Mouse (Mus musculus): Measurements from ENCODE around the gene Zbtb42. TPM values are rescaled to one million over a fixed set of nuclear protein-coding genes. Genes with fewer than 3 reads are reported as not detected.
A peak's percentile ranks its signal among the peaks of the same experiment; 100 is the strongest.

Gene Zbtb42
- total RNA-seq, 1 experiment: 1.8 TPM

DNA sequence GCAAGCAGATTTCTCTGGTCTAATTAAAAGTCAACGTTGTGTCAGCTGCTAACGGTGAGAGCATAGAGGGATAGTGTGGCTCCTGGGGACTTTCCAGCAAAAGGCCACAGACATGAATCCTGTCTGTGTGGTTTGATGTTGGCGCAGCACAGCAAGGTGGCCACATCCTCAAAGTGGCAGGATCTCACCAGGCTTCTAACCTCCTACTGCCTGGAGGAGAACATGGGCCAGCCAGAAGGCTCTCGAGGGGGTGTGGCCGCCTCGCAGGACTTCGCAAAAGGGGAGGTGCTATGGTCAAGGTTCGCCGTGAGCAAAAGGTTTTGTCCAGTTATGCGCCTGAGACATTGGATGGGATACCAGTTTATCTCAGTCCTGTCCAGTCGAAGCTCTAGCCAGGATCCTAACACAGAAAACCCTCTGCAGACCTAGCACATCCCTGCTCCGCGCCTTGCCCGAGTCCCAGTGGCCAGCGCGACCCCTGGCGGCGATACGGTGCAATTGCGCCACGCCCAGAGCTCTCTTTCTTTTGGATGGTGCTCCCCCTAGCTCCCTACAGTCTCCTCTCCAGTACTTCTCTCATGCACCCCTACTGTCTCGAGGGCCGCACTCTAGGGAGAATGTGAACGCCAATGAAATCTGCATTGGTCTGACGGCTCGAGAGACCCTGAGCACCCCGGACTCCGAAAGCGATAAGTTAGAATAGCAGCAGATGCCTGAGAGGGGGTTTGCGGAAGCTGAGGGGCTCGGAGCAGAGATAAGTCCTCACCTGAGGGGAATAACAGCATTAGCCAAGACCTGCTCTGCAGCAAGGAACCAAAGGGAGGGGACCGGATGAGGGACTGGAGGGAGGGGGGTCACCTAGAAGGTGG lies 28.3 kb downstream of the Zbtb42 start:
- in situ Hi-C loops (cut with MboI; ENCODE audit: low sequenced_read_pairs in 2 of 2, unreplicated experiment in 2 of 2): no loop called here

DNA sequence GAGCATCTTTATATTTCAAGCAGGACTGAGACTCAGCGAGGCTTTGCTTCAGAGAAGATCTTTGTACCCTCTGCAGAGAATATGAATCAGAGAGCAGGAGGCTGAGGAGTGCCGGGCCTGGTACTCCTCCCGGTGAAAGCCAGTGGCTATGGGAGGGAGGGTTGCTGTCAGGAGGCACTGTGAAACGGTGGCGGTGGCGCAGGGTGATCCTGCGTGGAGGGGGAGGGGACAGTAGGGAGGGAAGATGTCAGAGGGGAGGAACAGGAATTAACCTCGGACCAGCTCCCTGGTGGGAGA lies 28.9 kb downstream of the Zbtb42 start:
- H3K36me3 ChIP-seq (ENCODE audit: control insufficient read depth, insufficient read depth, low read length, poor library complexity, severe bottlenecking): no peaks in the 10 kb centered on the region

More for the DNA sequence above, 28.3 kb downstream of the Zbtb42 start:
- no peak for TF ChIP-seq HCFC1 (IDR thresholded peaks at IDR 0.05; ENCODE audit: borderline replicate concordance, insufficient read depth, low read length)
- TF ChIP-seq ZC3H11A (IDR thresholded peaks at IDR 0.05; ENCODE audit: borderline replicate concordance, low read depth, low read length): peak; percentile 36; the same call in 1 of the 2 replicates
- H3K9me3 ChIP-seq (ENCODE audit: control insufficient read depth, insufficient read depth, low read depth, low read length): no peaks in the 10 kb centered on the region
- DNase-seq (ENCODE audit: low read depth, low spot score): peak; percentile 60
- no peak overlapping the region for H3K9ac ChIP-seq (ENCODE audit: insufficient read depth, low read depth, low read length, poor library complexity, severe bottlenecking)
- no peak overlapping the region for H3K27ac ChIP-seq (ENCODE audit: insufficient read depth, low read depth, low read length, poor library complexity, severe bottlenecking)
- peak overlapping the region in 1 of 2 experiments; percentile 11; a peak in 1 of 4 replicates for H3K4me3 ChIP-seq (ENCODE audit: insufficient read depth in 1 of 2, low read depth in 1 of 2, low read length in 2 of 2, poor library complexity in 1 of 2, severe bottlenecking in 1 of 2)
- no peaks in the 10 kb centered on the region for H3K36me3 ChIP-seq (ENCODE audit: control insufficient read depth, insufficient read depth, low read length, poor library complexity, severe bottlenecking)
- H3K4me1 ChIP-seq (ENCODE audit: control insufficient read depth in 2 of 2, insufficient read depth in 2 of 2, low read length in 2 of 2, poor library complexity in 1 of 2): peaks cover 0 to 4% of the 10 kb centered on the region in 2 experiments; a peak in 1 of 4 replicates

DNA sequence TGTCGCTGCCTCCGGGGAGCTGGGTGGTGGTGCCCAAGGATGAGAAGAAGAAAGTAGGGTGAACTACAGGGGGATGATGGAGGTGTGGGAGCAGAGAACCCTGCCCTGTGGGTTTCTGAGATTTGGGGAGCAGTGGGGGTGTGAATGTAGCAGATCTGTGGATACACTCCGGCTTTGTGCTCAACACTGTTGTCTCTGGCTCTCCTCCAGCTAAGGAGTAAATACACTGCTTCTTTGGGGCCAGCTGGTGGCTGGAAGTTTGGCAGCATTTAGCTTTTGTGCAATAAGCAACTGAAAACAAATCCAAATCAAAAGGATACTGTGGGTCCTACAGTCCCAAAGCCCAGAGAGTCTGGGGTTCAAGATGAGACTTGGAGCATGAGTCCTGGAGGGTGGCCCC lies 35.4 kb downstream of the Zbtb42 start:
- in situ Hi-C loops (cut with MboI; ENCODE audit: low sequenced_read_pairs in 2 of 2, unreplicated experiment in 2 of 2): no loop called here
- no peaks in the 10 kb centered on the region for H3K36me3 ChIP-seq (ENCODE audit: control insufficient read depth, insufficient read depth, low read length, poor library complexity, severe bottlenecking)
- H3K4me3 ChIP-seq (ENCODE audit: insufficient read depth in 1 of 2, low read depth in 1 of 2, low read length in 2 of 2, poor library complexity in 1 of 2, severe bottlenecking in 1 of 2): no peak overlapping the region
- H3K9me3 ChIP-seq (ENCODE audit: control insufficient read depth, insufficient read depth, low read depth, low read length): no peaks in the 10 kb centered on the region
- no peaks in the 10 kb centered on the region; a peak in 1 of 4 replicates for H3K4me1 ChIP-seq (ENCODE audit: control insufficient read depth in 2 of 2, insufficient read depth in 2 of 2, low read length in 2 of 2, poor library complexity in 1 of 2)
- no peak overlapping the region for H3K27ac ChIP-seq (ENCODE audit: insufficient read depth, low read depth, low read length, poor library complexity, severe bottlenecking)
- no peak overlapping the region for H3K9ac ChIP-seq (ENCODE audit: insufficient read depth, low read depth, low read length, poor library complexity, severe bottlenecking)
- no peak for DNase-seq (ENCODE audit: low read depth, low spot score)
- no peak for TF ChIP-seq ZC3H11A (IDR thresholded peaks at IDR 0.05; ENCODE audit: borderline replicate concordance, low read depth, low read length)

More for the DNA sequence above, 28.9 kb downstream of the Zbtb42 start:
- H3K27ac ChIP-seq (ENCODE audit: insufficient read depth, low read depth, low read length, poor library complexity, severe bottlenecking): no peak overlapping the region
- no peak for DNase-seq (ENCODE audit: low read depth, low spot score)
- in situ Hi-C loops (cut with MboI; ENCODE audit: low sequenced_read_pairs in 2 of 2, unreplicated experiment in 2 of 2): no loop called here
- H3K9me3 ChIP-seq (ENCODE audit: control insufficient read depth, insufficient read depth, low read depth, low read length): no peaks in the 10 kb centered on the region
- no peak overlapping the region for H3K4me3 ChIP-seq (ENCODE audit: insufficient read depth in 1 of 2, low read depth in 1 of 2, low read length in 2 of 2, poor library complexity in 1 of 2, severe bottlenecking in 1 of 2)
- TF ChIP-seq ZC3H11A (IDR thresholded peaks at IDR 0.05; ENCODE audit: borderline replicate concordance, low read depth, low read length) (no peak), MAFK (IDR thresholded peaks at IDR 0.05; ENCODE audit: insufficient read depth, low read depth, low read length) (no peak), ZNF384 (IDR thresholded peaks at IDR 0.05; ENCODE audit: low read depth, low read length) (no peak), HCFC1 (IDR thresholded peaks at IDR 0.05; ENCODE audit: borderline replicate concordance, insufficient read depth, low read length) (no peak), CHD2 (IDR thresholded peaks at IDR 0.05; ENCODE audit: low read depth, low read length) (no peak)
- H3K9ac ChIP-seq (ENCODE audit: insufficient read depth, low read depth, low read length, poor library complexity, severe bottlenecking): no peak overlapping the region
- peaks cover 0 to 4% of the 10 kb centered on the region in 2 experiments; a peak in 1 of 4 replicates for H3K4me1 ChIP-seq (ENCODE audit: control insufficient read depth in 2 of 2, insufficient read depth in 2 of 2, low read length in 2 of 2, poor library complexity in 1 of 2)

DNA sequence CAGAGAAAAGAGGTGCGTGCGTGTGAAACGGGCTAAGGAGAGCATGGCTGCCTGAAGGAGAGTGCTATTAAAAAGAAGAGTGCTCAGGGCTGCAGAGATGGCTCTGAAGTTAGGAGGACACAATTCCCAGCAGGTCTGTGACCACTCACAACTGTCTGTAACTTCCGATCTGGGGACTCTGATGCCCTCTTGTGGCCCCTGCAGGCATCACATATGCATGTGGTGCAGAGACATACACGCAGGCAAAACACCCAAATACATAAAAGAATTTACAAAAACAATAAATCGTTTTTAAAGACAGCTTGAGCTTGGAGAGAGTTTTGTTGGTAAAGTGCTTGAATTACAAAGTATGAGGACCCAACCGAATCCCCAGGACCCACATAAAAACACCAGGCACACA lies 38.5 kb downstream of the Zbtb42 start:
- Histone ChIP-seq H3K9me3 (ENCODE audit: control insufficient read depth, insufficient read depth, low read depth, low read length) (no peaks in the 10 kb centered on the region), H3K4me1 (ENCODE audit: control insufficient read depth in 2 of 2, insufficient read depth in 2 of 2, low read length in 2 of 2, poor library complexity in 1 of 2) (peaks cover 0 to 3% of the 10 kb centered on the region in 2 experiments; a peak in 1 of 4 replicates), H3K4me3 (ENCODE audit: insufficient read depth in 1 of 2, low read depth in 1 of 2, low read length in 2 of 2, poor library complexity in 1 of 2, severe bottlenecking in 1 of 2) (no peak overlapping the region), H3K36me3 (ENCODE audit: control insufficient read depth, insufficient read depth, low read length, poor library complexity, severe bottlenecking) (no peaks in the 10 kb centered on the region), H3K27ac (ENCODE audit: insufficient read depth, low read depth, low read length, poor library complexity, severe bottlenecking) (no peak overlapping the region), H3K9ac (ENCODE audit: insufficient read depth, low read depth, low read length, poor library complexity, severe bottlenecking) (no peak overlapping the region)
- TF ChIP-seq ZNF384 (IDR thresholded peaks at IDR 0.05; ENCODE audit: low read depth, low read length) (no peak), CHD2 (IDR thresholded peaks at IDR 0.05; ENCODE audit: low read depth, low read length) (no peak), ZC3H11A (IDR thresholded peaks at IDR 0.05; ENCODE audit: borderline replicate concordance, low read depth, low read length) (no peak), MAFK (IDR thresholded peaks at IDR 0.05; ENCODE audit: insufficient read depth, low read depth, low read length) (no peak), HCFC1 (IDR thresholded peaks at IDR 0.05; ENCODE audit: borderline replicate concordance, insufficient read depth, low read length) (no peak)
- DNase-seq (ENCODE audit: low read depth, low spot score): no peak
- in situ Hi-C loops (cut with MboI; ENCODE audit: low sequenced_read_pairs in 2 of 2, unreplicated experiment in 2 of 2): no loop called here

DNA sequence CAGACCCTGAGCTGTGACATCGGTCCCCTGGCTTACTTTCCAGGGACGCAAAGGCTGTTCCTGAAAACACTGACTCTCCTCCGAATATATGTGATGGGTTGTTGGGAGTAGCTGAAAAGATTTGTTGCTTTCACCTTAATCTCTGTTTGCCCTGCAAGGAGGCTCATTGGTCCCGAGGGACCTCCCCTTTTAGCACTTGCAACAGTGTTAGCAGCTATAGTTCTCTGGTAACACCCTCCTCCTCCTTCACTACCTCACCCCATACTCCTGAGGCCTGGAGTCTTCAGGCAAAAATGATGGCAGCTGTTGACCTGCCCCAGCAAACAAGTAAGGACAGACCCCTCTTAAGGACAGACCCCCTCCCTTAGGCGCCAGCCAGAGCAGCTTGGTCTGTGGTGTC lies 40.4 kb downstream of the Zbtb42 start:
- Histone ChIP-seq H3K4me3 (ENCODE audit: insufficient read depth in 1 of 2, low read depth in 1 of 2, low read length in 2 of 2, poor library complexity in 1 of 2, severe bottlenecking in 1 of 2) (no peak overlapping the region), H3K36me3 (ENCODE audit: control insufficient read depth, insufficient read depth, low read length, poor library complexity, severe bottlenecking) (no peaks in the 10 kb centered on the region), H3K9me3 (ENCODE audit: control insufficient read depth, insufficient read depth, low read depth, low read length) (no peaks in the 10 kb centered on the region), H3K27ac (ENCODE audit: insufficient read depth, low read depth, low read length, poor library complexity, severe bottlenecking) (no peak overlapping the region), H3K4me1 (ENCODE audit: control insufficient read depth in 2 of 2, insufficient read depth in 2 of 2, low read length in 2 of 2, poor library complexity in 1 of 2) (peaks cover 0 to 7% of the 10 kb centered on the region in 2 experiments; a peak in 1 of 4 replicates), H3K9ac (ENCODE audit: insufficient read depth, low read depth, low read length, poor library complexity, severe bottlenecking) (no peak overlapping the region)
- no peak for TF ChIP-seq MAFK (IDR thresholded peaks at IDR 0.05; ENCODE audit: insufficient read depth, low read depth, low read length)
- TF ChIP-seq ZNF384 (IDR thresholded peaks at IDR 0.05; ENCODE audit: low read depth, low read length): no peak
- in situ Hi-C loops (cut with MboI; ENCODE audit: low sequenced_read_pairs in 2 of 2, unreplicated experiment in 2 of 2): no loop called here
- DNase-seq (ENCODE audit: low read depth, low spot score): no peak

All from ES-E14 (cell line).